Mouse (Mus musculus): ENCODE measurements around the gene Ulk4. TPM values are rescaled to one million over a fixed set of nuclear protein-coding genes. Genes with fewer than 3 reads are reported as not detected.

Ulk4 gene
- polyA plus RNA-seq, 1 experiment = 2.9 TPM

GRCm38 (mm10) chr9:121271561-121271960 lies 5.4 kb downstream of the Ulk4 start:
- no peak for TF ChIP-seq POLR2A (IDR thresholded peaks at IDR 0.05; ENCODE audit: control insufficient read depth, extremely low read depth, insufficient read depth, low read length, poor library complexity)
- no peak for TF ChIP-seq CTCF (IDR thresholded peaks at IDR 0.05; ENCODE audit: borderline replicate concordance, control insufficient read depth, extremely low read depth, insufficient read depth, low read length, poor library complexity)
- peaks cover 3% of the 10 kb centered on the region; the same call in 1 of the 2 replicates for H3K4me1 ChIP-seq (replicated peaks; ENCODE audit: control insufficient read depth, insufficient read depth, low read length)
- no peak for DNase-seq
- no peak overlapping the region for H3K4me3 ChIP-seq (ENCODE audit: control insufficient read depth, insufficient read depth, low read length)
- H3K27me3 ChIP-seq (ENCODE audit: control insufficient read depth, insufficient read depth, low read length) = no peaks in the 10 kb centered on the region
- H3K27ac ChIP-seq (ENCODE audit: control insufficient read depth, insufficient read depth, low read length) = no peak overlapping the region
- H3K36me3 ChIP-seq (ENCODE audit: control insufficient read depth, insufficient read depth, low read length) = no peaks in the 10 kb centered on the region
- 84% methylated on average over 4 of the region's 4 CpGs for WGBS

GRCm38 (mm10) chr9:121271149-121271548 lies 5.8 kb downstream of the Ulk4 start:
- H3K27me3 ChIP-seq (ENCODE audit: control insufficient read depth, insufficient read depth, low read length) = no peaks in the 10 kb centered on the region
- H3K4me3 ChIP-seq (ENCODE audit: control insufficient read depth, insufficient read depth, low read length) = no peak overlapping the region
- 82% methylated on average over 1 of the region's 1 CpGs for WGBS
- TF ChIP-seq POLR2A (IDR thresholded peaks at IDR 0.05; ENCODE audit: control insufficient read depth, extremely low read depth, insufficient read depth, low read length, poor library complexity) = no peak
- no peak for TF ChIP-seq CTCF (IDR thresholded peaks at IDR 0.05; ENCODE audit: borderline replicate concordance, control insufficient read depth, extremely low read depth, insufficient read depth, low read length, poor library complexity)
- no peaks in the 10 kb centered on the region for H3K36me3 ChIP-seq (ENCODE audit: control insufficient read depth, insufficient read depth, low read length)
- DNase-seq = no peak
- peaks cover 3% of the 10 kb centered on the region; the same call in 1 of the 2 replicates for H3K4me1 ChIP-seq (replicated peaks; ENCODE audit: control insufficient read depth, insufficient read depth, low read length)
- H3K27ac ChIP-seq (ENCODE audit: control insufficient read depth, insufficient read depth, low read length) = no peak overlapping the region

- 46% methylated on average over 10 of the region's 10 CpGs for WGBS
- H3K4me3 ChIP-seq (ENCODE audit: control insufficient read depth, insufficient read depth, low read length) = no peak overlapping the region
- DNase-seq = no peak
- H3K27ac ChIP-seq (ENCODE audit: control insufficient read depth, insufficient read depth, low read length) = no peak overlapping the region
- no peaks in the 10 kb centered on the region for H3K4me1 ChIP-seq (replicated peaks; ENCODE audit: control insufficient read depth, insufficient read depth, low read length)
- TF ChIP-seq POLR2A (IDR thresholded peaks at IDR 0.05; ENCODE audit: control insufficient read depth, extremely low read depth, insufficient read depth, low read length, poor library complexity) (no peak), CTCF (IDR thresholded peaks at IDR 0.05; ENCODE audit: borderline replicate concordance, control insufficient read depth, extremely low read depth, insufficient read depth, low read length, poor library complexity) (no peak)
- H3K36me3 ChIP-seq (ENCODE audit: control insufficient read depth, insufficient read depth, low read length) = no peaks in the 10 kb centered on the region
- no peaks in the 10 kb centered on the region for H3K27me3 ChIP-seq (ENCODE audit: control insufficient read depth, insufficient read depth, low read length)
Observed at GRCm38 (mm10) chr9:121265307-121265706, 11.7 kb downstream of the Ulk4 start.

GRCm38 (mm10) chr9:121257106-121257505 lies 19.9 kb downstream of the Ulk4 start:
- Histone ChIP-seq H3K27me3 (ENCODE audit: control insufficient read depth, insufficient read depth, low read length) (no peaks in the 10 kb centered on the region), H3K36me3 (ENCODE audit: control insufficient read depth, insufficient read depth, low read length) (no peaks in the 10 kb centered on the region), H3K4me3 (ENCODE audit: control insufficient read depth, insufficient read depth, low read length) (no peak overlapping the region), H3K27ac (ENCODE audit: control insufficient read depth, insufficient read depth, low read length) (no peak overlapping the region), H3K4me1 (replicated peaks; ENCODE audit: control insufficient read depth, insufficient read depth, low read length) (no peaks in the 10 kb centered on the region)
- TF ChIP-seq CTCF (IDR thresholded peaks at IDR 0.05; ENCODE audit: borderline replicate concordance, control insufficient read depth, extremely low read depth, insufficient read depth, low read length, poor library complexity) = no peak
- TF ChIP-seq POLR2A (IDR thresholded peaks at IDR 0.05; ENCODE audit: control insufficient read depth, extremely low read depth, insufficient read depth, low read length, poor library complexity) = no peak
- 94% methylated on average over 9 of the region's 9 CpGs for WGBS
- DNase-seq = no peak

- H3K4me1 ChIP-seq (replicated peaks; ENCODE audit: control insufficient read depth, insufficient read depth, low read length) = no peaks in the 10 kb centered on the region
- no peaks in the 10 kb centered on the region for H3K36me3 ChIP-seq (ENCODE audit: control insufficient read depth, insufficient read depth, low read length)
- no peak overlapping the region for H3K4me3 ChIP-seq (ENCODE audit: control insufficient read depth, insufficient read depth, low read length)
- TF ChIP-seq POLR2A (IDR thresholded peaks at IDR 0.05; ENCODE audit: control insufficient read depth, extremely low read depth, insufficient read depth, low read length, poor library complexity) = no peak
- no peak for TF ChIP-seq CTCF (IDR thresholded peaks at IDR 0.05; ENCODE audit: borderline replicate concordance, control insufficient read depth, extremely low read depth, insufficient read depth, low read length, poor library complexity)
- 97% methylated on average over 13 of the region's 13 CpGs for WGBS
- DNase-seq = no peak
- no peaks in the 10 kb centered on the region for H3K27me3 ChIP-seq (ENCODE audit: control insufficient read depth, insufficient read depth, low read length)
- H3K27ac ChIP-seq (ENCODE audit: control insufficient read depth, insufficient read depth, low read length) = no peak overlapping the region
Observed at GRCm38 (mm10) chr9:121254761-121255160, 22.2 kb downstream of the Ulk4 start.

DNA sequence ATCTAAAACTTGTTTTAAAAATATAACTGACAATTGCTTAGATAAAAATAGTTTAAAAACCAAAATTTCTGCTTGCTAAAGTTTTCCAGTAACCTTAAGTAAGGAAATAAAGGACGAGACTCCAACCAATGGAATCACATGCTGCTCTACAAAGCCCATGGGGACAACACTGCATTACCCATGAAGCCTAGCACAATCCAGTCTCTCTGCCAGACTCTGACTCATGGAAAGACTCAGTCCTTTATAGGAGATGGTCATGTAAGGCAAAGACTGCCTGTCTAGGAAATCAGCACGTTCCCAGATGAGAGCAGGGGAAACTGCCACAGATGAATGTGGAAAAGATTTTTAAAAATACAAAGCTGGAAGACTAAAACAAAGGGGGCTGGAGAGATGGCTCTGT lies 23.0 kb downstream of the Ulk4 start:
- no peaks in the 10 kb centered on the region for H3K36me3 ChIP-seq (ENCODE audit: control insufficient read depth, insufficient read depth, low read length)
- TF ChIP-seq POLR2A (IDR thresholded peaks at IDR 0.05; ENCODE audit: control insufficient read depth, extremely low read depth, insufficient read depth, low read length, poor library complexity) (no peak), CTCF (IDR thresholded peaks at IDR 0.05; ENCODE audit: borderline replicate concordance, control insufficient read depth, extremely low read depth, insufficient read depth, low read length, poor library complexity) (no peak)
- H3K4me1 ChIP-seq (replicated peaks; ENCODE audit: control insufficient read depth, insufficient read depth, low read length) = no peaks in the 10 kb centered on the region
- H3K27ac ChIP-seq (ENCODE audit: control insufficient read depth, insufficient read depth, low read length) = no peak overlapping the region
- H3K27me3 ChIP-seq (ENCODE audit: control insufficient read depth, insufficient read depth, low read length) = no peaks in the 10 kb centered on the region
- 85% methylated on average over 2 of the region's 2 CpGs for WGBS
- DNase-seq = no peak
- no peak overlapping the region for H3K4me3 ChIP-seq (ENCODE audit: control insufficient read depth, insufficient read depth, low read length)

DNA sequence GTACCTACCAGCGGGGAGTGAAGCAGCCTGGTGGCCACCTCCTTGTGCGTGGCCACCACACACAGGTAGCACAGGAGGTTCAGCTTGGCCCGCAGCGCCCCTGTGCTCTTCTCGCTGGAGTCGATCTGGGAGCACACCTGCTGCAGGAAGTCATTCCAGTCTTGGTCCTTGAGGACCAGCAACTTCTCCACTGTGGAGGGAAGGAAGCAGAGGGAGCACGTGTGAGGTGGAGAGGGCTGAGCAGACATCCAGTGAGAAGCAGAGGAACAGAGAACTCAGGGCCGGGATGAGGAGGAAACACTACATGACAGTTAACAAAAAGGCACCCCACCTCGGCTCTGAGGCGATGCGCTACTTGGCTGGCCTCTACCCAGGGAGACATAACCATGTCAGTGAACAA lies 26.1 kb downstream of the Ulk4 start:
- Histone ChIP-seq H3K4me1 (replicated peaks; ENCODE audit: control insufficient read depth, insufficient read depth, low read length) (no peaks in the 10 kb centered on the region), H3K4me3 (ENCODE audit: control insufficient read depth, insufficient read depth, low read length) (no peak overlapping the region), H3K27ac (ENCODE audit: control insufficient read depth, insufficient read depth, low read length) (no peak overlapping the region), H3K36me3 (ENCODE audit: control insufficient read depth, insufficient read depth, low read length) (no peaks in the 10 kb centered on the region), H3K27me3 (ENCODE audit: control insufficient read depth, insufficient read depth, low read length) (no peaks in the 10 kb centered on the region)
- WGBS = 92% methylated on average over 11 of the region's 11 CpGs
- no peak for TF ChIP-seq CTCF (IDR thresholded peaks at IDR 0.05; ENCODE audit: borderline replicate concordance, control insufficient read depth, extremely low read depth, insufficient read depth, low read length, poor library complexity)
- TF ChIP-seq POLR2A (IDR thresholded peaks at IDR 0.05; ENCODE audit: control insufficient read depth, extremely low read depth, insufficient read depth, low read length, poor library complexity) = no peak
- DNase-seq = no peak

All from thymus, adult 2 months (tissue).